Mouse (Mus musculus): ENCODE results near the gene Msmb. TPM values are rescaled to one million over a fixed set of nuclear protein-coding genes. Genes with fewer than 3 reads are reported as not detected.
"Not testable (repeated sequence)": the region's sequence is repeated elsewhere in the genome, so short reads cannot be mapped to it uniquely, and the experiment has no call there.

The Msmb gene
- total RNA-seq, 1 experiment from 2014 or later: not detected

DNA sequence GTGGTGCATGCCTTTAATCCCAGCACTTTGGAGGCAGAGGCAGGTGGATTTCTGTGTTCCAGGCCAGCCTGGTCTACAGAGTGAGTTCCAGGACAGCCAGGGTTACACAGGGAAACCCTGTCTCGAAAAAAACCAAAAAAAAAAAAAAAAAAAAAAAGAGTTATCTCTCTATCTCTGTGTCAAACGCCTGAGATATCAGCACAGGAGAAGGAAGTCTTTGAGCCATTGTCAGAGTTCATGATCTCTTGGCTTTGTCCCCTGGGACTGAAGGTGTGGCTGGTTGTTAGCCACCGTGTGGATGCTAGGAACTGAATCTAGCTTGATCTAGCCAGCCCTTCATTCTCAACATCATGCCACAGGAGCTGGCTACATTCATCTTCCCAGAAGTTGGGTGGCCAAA, 5.4 kb upstream of the Msmb start:
- ATAC-seq (replicated peaks in 1 of 2; ENCODE audit: insufficient read depth in 1 of 2, low FRiP score in 2 of 2, low TSS enrichment in 1 of 2, low read depth in 1 of 2, poor library complexity in 2 of 2, severe bottlenecking in 2 of 2): not testable (repeated sequence)

DNA sequence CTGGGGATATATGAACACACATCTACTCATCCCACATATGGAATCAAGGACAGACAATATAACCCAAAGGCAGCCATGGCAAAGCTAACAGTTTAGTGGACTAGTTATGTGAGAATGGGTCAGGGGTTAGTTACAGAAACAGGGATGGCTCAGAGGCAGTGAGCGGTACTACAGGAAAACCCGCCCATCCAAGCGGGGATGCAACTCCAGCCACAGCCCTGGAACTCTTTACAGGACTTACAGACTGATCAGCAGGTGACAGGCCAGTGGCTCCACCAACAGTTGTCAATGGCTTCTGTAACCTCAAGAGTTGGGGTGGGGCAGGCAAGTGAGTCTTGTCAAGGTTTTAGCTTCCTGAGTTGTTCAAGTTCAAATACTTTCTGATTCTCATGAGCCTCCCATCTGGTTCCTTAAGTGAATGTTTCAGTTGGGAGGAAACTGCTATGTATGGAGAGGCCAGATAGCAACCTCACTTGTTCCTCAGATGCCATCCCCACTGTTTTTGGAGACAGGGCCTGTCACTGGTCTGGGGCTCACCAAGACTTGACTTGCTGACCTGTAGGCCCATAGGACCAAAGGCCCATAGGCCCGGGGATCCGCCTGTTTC, 1.4 kb upstream of the Msmb start:
- 0 out of 4 replicates have a peak, but pooled peaks of 1 of the 2 experiments have one; percentile 25 for ATAC-seq (replicated peaks in 1 of 2; ENCODE audit: insufficient read depth in 1 of 2, low FRiP score in 2 of 2, low TSS enrichment in 1 of 2, low read depth in 1 of 2, poor library complexity in 2 of 2, severe bottlenecking in 2 of 2)

DNA sequence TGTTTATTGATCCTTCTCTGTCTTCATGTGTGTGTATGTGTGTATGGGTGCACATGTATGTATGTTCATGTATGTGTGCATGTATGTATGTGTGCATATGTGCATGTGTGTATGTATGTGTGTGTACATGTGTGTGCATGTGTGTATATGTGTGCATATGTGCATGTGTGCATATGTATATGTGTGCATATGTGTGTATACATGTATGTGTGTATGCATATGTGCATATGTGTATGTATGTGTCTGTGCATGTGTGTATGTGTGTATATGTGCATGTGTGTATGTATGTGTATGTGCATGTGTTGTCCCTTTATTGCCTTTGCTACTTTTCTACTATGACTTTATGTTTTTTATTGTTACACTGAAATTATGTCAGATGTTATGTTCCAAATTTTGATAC, 2.9 kb downstream of the Msmb start:
- no peak for ATAC-seq (replicated peaks in 1 of 2; ENCODE audit: insufficient read depth in 1 of 2, low FRiP score in 2 of 2, low TSS enrichment in 1 of 2, low read depth in 1 of 2, poor library complexity in 2 of 2, severe bottlenecking in 2 of 2)

DNA sequence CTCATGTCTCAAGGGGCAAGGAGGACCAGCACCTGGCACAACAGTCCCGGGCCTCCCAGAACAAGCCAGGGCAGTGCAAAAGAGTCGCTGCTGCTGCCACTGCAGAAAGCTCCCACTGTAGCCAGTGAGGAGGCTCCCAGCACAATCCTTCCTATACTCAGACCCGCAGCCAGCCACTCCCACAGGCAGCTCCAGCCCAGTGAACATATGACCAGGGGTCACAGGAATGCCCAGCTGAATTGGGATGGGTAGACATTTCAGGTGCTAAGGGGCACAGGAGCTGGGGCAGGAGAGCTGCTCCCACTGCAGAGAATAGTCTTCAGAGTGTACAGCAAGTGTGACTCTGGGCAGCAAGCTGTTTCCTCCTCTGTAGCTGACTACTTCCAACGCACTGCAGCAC, 3.6 kb downstream of the Msmb start:
- no peak for ATAC-seq (replicated peaks in 1 of 2; ENCODE audit: insufficient read depth in 1 of 2, low FRiP score in 2 of 2, low TSS enrichment in 1 of 2, low read depth in 1 of 2, poor library complexity in 2 of 2, severe bottlenecking in 2 of 2)

DNA sequence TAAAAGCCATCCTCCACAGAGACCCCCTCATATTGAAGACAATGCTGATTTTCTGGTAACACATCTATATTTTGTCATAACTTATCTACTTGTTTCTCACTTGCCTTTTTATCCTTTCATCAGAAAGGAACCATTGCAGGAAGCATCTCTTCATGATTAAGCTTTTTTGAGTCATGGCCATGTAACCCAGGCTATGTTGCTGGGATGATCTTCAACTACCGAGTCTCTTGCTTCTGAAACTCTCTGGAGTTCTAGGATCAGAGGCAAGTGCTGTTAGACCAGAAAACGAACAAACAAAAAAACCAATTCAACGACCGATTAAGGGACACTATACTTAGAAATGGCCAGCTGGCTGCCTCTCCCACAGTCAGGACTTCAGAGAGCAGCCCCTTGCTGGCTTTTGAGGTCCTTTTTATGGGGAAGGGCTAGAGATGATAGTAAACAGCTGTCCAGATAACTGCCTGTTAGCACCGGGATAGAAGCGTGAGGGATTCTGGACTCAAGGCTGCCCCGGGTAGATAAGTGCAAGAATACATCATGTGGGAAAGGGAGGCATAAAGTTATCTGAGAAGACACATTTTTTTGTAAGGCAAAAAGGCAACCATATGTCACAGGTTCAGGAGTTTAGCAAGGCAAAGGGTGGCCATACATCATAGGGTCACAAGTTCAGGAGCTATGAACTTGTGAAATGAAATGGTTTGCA, 4.1 kb downstream of the Msmb start:
- peak in 1 of 2 experiments; percentile 39; a peak in 1 of 4 replicates for ATAC-seq (replicated peaks in 1 of 2; ENCODE audit: insufficient read depth in 1 of 2, low FRiP score in 2 of 2, low TSS enrichment in 1 of 2, low read depth in 1 of 2, poor library complexity in 2 of 2, severe bottlenecking in 2 of 2)

DNA sequence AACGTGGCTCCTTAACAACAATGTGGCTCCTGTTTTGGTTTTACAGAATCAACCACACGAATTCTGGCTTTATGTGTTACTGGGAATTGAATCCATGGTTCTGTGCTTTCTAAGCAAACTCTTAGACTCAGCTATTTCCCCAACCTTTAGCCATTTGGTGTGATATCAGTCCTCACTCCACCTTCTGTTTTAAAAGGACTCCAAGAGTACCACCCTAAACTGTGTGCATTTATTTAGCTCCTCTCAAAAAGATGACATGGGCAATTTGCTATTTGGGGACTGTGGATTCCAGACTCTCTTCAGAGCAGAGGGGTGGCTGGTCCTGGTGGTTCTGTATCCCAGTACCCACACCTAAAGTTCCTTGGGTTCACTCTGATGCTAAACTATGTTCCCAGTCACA, 4.8 kb downstream of the Msmb start:
- ATAC-seq (replicated peaks in 1 of 2; ENCODE audit: insufficient read depth in 1 of 2, low FRiP score in 2 of 2, low TSS enrichment in 1 of 2, low read depth in 1 of 2, poor library complexity in 2 of 2, severe bottlenecking in 2 of 2): no peak

DNA sequence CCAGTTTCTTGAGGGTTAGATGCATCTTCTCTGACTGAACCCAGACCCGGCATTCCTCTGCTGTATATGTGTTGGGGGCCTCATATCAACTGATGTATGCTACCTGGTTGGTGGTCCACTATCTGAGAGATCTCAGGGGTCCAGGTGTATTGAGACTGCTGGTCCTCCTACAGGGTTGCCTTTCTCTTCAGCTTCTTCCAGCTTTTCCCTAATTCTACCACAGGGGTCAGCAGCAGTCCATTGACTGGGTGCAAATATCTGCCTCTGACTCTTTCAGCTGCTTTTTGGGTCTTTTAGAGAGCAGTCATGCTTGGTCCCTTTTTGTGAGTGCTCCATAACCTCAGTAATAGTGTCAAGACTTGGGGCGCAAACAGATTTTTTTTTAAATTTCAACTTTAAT, 9.0 kb downstream of the Msmb start:
- ATAC-seq (replicated peaks in 1 of 2; ENCODE audit: insufficient read depth in 1 of 2, low FRiP score in 2 of 2, low TSS enrichment in 1 of 2, low read depth in 1 of 2, poor library complexity in 2 of 2, severe bottlenecking in 2 of 2): no peak

DNA sequence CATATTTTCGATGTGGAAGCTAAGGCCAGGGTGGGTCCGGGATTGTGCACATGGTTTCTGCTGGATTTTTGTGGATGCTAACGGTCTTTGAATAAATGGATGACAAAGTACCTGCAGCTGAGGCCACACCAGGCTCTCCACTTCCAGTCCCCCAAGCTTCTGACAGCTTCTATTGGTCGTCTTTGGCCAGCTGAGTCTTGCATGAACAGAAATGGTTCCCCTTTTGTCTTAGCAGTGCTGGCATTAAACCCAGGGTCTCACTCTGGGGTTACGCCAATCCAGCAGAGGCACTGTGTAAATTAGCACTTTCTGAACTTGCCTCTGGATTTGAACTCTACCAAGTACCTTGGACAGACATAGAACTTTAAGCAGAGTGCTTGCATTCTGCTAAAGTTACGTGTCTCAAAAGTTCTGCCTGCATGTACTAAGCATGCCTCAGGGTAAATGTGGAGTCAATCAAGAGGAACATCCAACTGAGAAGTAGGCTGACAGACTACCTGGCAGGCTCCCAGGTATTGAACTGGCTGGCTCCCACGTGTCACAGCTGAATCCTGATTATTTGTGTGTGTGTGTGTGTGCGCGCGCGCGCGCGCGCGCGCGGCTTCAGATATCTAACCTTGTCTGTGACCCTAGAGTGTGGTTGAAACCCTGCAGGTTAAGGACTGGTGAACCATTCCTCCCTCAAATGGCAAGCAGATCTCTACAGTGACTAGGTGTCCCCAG, 10.6 kb downstream of the Msmb start:
- ATAC-seq (replicated peaks in 1 of 2; ENCODE audit: insufficient read depth in 1 of 2, low FRiP score in 2 of 2, low TSS enrichment in 1 of 2, low read depth in 1 of 2, poor library complexity in 2 of 2, severe bottlenecking in 2 of 2): no peak; a peak in 1 of 4 replicates

DNA sequence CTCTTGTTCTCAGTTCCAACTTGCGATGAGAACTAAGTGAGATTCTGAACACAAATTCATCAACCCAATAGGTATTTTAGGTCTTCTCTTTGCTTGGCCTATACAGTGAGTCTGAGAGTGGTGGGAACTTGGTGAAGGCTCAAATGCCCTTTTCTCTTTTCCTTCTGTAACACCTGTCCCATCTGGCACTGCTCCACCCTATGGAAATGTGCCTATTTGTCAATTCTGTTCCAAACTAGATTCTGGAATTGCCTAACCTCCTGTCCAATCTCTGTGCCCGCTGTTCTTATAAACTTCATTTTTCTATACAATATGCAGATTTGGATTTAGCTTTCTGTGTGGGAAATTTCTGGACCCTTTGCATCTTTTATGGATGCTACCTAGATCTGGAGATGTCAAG, 11.3 kb downstream of the Msmb start:
- ATAC-seq (replicated peaks in 1 of 2; ENCODE audit: insufficient read depth in 1 of 2, low FRiP score in 2 of 2, low TSS enrichment in 1 of 2, low read depth in 1 of 2, poor library complexity in 2 of 2, severe bottlenecking in 2 of 2): no peak

DNA sequence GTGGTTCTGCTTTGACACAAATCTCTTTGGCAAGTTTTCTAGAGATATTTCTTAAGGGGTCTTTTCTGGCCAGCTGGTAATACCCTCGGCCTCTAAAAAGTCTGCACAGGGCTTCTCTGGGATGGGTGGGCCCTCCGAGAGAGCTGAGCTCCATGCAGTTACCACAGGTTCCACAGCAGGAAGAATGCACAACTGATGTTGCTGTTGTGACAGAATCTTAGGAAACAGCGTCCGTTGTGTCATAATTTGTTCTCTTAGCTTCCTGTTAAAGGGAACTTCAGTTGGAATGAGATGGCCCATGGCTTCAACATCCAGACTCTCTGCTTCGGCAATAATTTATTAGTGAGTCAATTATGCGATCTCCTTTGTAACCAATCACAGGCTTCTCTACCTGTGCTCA, 12.9 kb downstream of the Msmb start:
- no peak; a peak in 1 of 4 replicates for ATAC-seq (replicated peaks in 1 of 2; ENCODE audit: insufficient read depth in 1 of 2, low FRiP score in 2 of 2, low TSS enrichment in 1 of 2, low read depth in 1 of 2, poor library complexity in 2 of 2, severe bottlenecking in 2 of 2)

DNA sequence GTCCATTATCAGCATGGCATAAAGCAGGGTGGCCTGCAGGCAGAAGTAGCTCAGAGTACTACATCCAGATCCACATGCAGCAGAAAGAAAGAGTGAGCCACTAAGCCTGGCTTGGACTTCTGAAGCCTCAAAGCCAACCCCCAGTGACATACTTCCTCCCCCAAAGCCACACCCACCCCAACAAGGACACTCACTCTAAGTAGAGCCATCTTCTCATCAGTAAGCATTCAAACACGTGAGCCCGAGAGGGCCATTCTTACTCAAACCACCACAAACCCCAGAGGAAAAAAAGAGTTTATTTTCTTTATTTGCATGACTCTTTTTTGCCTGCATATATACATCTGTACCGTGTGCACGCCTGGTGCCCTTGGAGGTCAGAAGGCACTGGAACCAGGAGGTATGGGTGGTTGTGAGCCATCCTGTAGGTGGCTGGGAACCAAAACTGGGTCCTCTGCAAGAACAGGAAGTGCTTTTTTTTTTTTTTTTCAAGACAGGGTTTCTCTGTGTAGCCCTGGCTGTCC, 17.4 kb downstream of the Msmb start:
- peak; percentile 33 to 36; a peak in 2 of 4 replicates for ATAC-seq (replicated peaks in 1 of 2; ENCODE audit: insufficient read depth in 1 of 2, low FRiP score in 2 of 2, low TSS enrichment in 1 of 2, low read depth in 1 of 2, poor library complexity in 2 of 2, severe bottlenecking in 2 of 2)

DNA sequence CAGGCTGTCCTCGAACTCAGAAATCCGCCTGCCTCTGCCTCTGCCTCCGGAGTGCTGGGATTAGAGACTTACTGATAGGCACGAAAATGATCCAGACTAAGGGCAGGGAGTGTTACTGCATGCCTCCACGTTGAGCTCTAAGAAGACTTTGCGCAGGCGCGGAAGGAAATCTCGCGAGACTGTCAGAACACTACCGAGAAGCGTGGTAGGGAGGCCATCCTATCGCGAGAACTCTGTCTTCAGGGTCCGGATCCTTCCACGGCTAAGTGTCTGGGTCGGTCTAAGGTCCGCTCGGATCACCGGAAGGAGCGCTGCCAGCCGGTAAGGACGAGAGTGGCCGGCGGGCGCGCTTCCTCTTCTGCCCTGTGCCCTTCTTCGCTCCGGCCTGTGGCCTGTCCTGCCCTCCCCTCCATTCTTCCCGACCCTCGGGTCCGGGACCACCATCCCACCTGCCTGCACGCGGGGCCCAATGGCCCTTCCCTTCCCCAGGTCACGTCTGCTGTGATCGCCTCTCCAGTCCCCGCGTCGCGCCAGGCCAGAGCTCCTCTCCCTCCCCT, 17.9 kb downstream of the Msmb start, which contains the start of gene Ncoa4:
TSS of gene Ncoa4 (plus strand) at position 176 of the 557 bp plus-strand sequence.
- ATAC-seq (replicated peaks in 1 of 2; ENCODE audit: insufficient read depth in 1 of 2, low FRiP score in 2 of 2, low TSS enrichment in 1 of 2, low read depth in 1 of 2, poor library complexity in 2 of 2, severe bottlenecking in 2 of 2): peak; percentile 95 to 97

DNA sequence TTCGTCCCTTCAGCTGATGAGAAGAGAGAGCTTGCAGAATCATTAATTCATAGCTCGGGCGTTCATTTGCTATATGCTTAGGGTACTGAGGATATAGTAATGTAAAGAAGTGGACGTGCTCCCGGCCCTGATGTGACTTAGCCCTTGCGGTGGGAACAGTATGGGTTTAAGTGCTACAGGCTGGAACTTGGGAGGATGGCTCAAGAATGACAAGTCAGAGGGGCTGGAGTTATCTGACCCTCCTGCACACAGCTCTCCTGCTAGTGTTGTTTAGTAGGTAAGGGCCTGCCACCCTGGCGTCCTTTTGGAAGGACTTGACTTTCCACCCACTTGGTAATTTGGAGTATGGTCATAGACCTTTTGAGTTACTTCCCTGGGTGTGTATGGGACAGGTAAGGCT, 18.7 kb downstream of the Msmb start:
- ATAC-seq (replicated peaks in 1 of 2; ENCODE audit: insufficient read depth in 1 of 2, low FRiP score in 2 of 2, low TSS enrichment in 1 of 2, low read depth in 1 of 2, poor library complexity in 2 of 2, severe bottlenecking in 2 of 2): no peak

DNA sequence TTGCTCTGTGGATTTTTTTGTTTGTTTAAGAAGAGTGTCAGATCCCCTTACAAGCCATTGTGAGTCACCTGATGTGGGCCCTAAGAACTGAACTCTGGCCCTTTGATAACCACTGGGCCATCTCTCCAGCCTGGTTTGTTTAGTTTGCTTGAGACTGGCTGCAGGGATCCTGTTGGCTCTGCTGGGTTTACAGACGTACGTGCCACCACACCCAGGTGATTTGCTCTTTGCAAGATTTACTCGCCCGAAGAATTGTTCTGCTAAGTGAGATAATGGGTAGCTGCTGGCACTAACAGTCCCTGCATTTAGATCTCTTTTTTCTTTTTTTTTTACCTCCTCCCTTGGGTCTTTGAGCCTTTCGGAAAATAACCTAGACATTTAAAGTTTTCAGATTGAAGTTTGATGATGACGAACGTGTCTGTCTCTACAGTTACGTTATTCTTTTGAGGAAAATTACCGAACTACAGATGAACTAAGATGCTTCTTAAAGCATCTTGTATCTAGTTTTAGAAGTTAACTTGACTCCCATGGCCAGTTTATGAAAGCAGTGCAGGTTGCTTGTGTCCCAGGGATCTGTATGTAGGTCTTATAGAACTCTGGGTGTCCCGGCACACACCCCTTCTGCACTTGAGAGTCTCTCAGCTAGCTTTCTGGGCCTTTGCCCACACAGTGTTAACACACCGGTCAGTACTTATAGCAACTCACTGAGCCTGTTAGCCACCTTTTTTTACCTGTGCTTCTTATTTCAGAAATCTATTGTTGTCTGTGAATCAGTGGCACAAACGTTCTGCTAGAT, 19.5 kb downstream of the Msmb start:
- ATAC-seq (replicated peaks in 1 of 2; ENCODE audit: insufficient read depth in 1 of 2, low FRiP score in 2 of 2, low TSS enrichment in 1 of 2, low read depth in 1 of 2, poor library complexity in 2 of 2, severe bottlenecking in 2 of 2): no peak

DNA sequence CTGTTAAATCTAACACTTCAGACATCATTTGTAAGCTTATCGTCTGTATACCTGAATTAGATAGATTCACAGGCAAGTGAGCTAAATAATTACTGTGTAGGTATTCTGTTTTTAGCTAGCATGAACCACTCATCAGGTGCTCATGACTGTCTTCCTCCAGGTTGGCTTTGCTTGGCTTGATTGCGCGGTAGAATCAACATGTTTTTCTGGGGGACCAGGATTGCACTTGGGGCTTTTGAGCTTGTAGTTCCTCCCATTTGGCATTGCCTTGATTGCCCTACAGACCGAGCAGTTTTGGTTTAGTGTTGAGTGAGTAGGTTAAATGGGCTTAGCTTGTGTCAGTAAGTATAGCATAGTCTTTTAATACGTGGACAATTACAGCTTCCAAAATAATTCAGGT, 20.4 kb downstream of the Msmb start:
- no peak for ATAC-seq (replicated peaks in 1 of 2; ENCODE audit: insufficient read depth in 1 of 2, low FRiP score in 2 of 2, low TSS enrichment in 1 of 2, low read depth in 1 of 2, poor library complexity in 2 of 2, severe bottlenecking in 2 of 2)

DNA sequence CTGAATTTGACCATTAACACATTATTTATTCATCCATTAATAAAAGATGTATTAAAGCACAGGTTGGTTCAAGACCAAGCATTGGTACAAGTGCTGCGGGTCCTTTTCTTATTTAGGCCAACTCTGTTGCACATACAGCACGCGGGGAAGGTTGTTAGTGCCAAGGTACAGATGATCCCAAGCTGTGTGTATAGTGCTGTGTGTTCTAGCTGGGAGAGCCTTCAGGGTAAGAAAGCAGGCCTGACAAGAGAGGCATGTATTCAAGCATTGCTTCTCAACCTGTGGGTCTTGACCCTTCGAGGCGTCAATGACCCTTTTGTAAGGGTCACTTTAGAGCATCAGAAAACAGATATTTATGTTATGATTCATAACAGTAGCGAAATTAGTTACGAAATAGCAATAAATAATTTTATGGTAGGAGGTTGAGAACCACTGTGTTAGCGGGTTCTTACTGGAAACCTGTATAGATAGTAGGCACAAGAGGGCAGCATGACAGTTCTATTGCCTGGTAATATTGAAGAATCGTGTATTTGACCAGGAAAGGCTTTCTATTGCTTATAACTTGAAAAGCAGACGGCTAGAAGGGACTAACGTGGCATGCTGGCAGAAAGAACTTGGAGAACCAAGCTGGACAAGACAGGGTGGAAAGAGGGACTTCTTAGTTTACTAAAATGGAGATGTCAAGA, 21.5 kb downstream of the Msmb start:
- no peak for ATAC-seq (replicated peaks in 1 of 2; ENCODE audit: insufficient read depth in 1 of 2, low FRiP score in 2 of 2, low TSS enrichment in 1 of 2, low read depth in 1 of 2, poor library complexity in 2 of 2, severe bottlenecking in 2 of 2)
